Mouse (Mus musculus) hindbrain, embryonic 12.5 days (tissue): ENCODE data around the gene Eif4e2. TPM values are rescaled to one million over a fixed set of nuclear protein-coding genes. Genes with fewer than 3 reads are reported as not detected.

Experiments
- ATAC-seq: fragments of 200-750 bp; cut with Nextera tagmentation; 2 replicates; pipeline ENCODE4 v1.8.0; 2017; ENCODE audit warnings: moderate TSS enrichment; ENCODE audit not compliant: low FRiP score
- H3K27ac ChIP-seq: fragments of 300-500 bp; sonication (generic); 2 replicates; pipeline ENCODE4 v1.5.1; 2016; ENCODE audit warnings: mild to moderate bottlenecking
- H3K27me3 ChIP-seq: fragments of 300-500 bp; sonication (generic); 2 replicates; pipeline ENCODE4 v1.6.1; 2016; ENCODE audit warnings: mild to moderate bottlenecking
- H3K36me3 ChIP-seq: fragments of 300-500 bp; sonication (generic); 2 replicates; pipeline ENCODE4 v1.6.1; 2016; ENCODE audit warnings: mild to moderate bottlenecking
- H3K4me1 ChIP-seq: fragments of 300-500 bp; sonication (generic); 2 replicates; pipeline ENCODE4 v1.6.1; 2016
- H3K4me2 ChIP-seq: fragments of 300-500 bp; sonication (generic); replicated peaks from 2 replicates; pipeline ENCODE4 v1.6.1; 2016; ENCODE audit warnings: mild to moderate bottlenecking
- H3K4me3 ChIP-seq: fragments of 300-500 bp; sonication (generic); 2 replicates; pipeline ENCODE4 v1.5.1; 2016; ENCODE audit warnings: mild to moderate bottlenecking
- H3K9ac ChIP-seq: fragments of 300-500 bp; sonication (generic); 2 replicates; pipeline ENCODE4 v1.6.1; 2016; ENCODE audit warnings: mild to moderate bottlenecking, moderate library complexity
- H3K9me3 ChIP-seq: fragments of 300-500 bp; sonication (generic); replicated peaks from 2 replicates; pipeline ENCODE4 v1.6.1; 2016; ENCODE audit warnings: mild to moderate bottlenecking
- WGBS: fragments of 180-500 bp; shearing (Covaris S2); methylation state at CpG from one replicate; pipeline ENCODE4 v1.1.7; 2016; 5-methylcytosine and 5-hydroxymethylcytosine counted together
- polyA plus RNA-seq: library from polyadenylated mRNA; unstranded; fragments of >200 nt; fragmentation: Nextera tagmentation; extraction: Ambion mirVana; gene quantifications from 2 replicates; pipeline ENCODE4 v1.2.1, GENCODE M21; 2016

Eif4e2 gene
- polyA plus RNA-seq, 1 experiment from 2014 or later: 150 TPM

DNA sequence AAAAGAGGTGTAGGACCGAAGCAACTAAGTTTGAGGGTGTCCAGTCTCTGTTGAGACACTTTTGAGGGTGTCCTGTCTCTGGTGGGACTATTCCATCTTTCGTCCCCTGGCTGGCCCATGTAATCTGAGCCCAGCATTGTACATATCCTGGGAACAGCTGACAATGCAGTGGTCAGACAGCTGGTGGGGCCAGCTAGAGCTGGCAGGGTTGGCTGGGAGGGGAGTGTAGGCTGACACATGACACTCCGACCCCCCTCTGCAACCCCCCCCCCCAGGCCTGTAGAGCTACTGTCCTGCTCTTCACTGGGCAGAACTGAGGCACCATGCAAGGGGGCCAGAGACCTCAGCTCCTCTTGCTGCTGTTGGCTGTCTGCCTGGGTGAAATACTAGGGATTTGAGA lies 8.2 kb upstream of the Eif4e2 start:
- WGBS: 37% methylated on average over 3 of the region's 3 CpGs
- peak overlapping the region; percentile 8; the same call in 1 of the 2 replicates for H3K9ac ChIP-seq
- no peaks in the 10 kb centered on the region for H3K9me3 ChIP-seq
- H3K4me3 ChIP-seq: no peak overlapping the region
- H3K27me3 ChIP-seq: peaks cover 27% of the 10 kb centered on the region
- no peaks in the 10 kb centered on the region for H3K36me3 ChIP-seq
- peaks cover 5% of the 10 kb centered on the region; the same call in 1 of the 2 replicates for H3K4me1 ChIP-seq
- ATAC-seq: no peak
- no peak overlapping the region for H3K4me2 ChIP-seq
- H3K27ac ChIP-seq: no peak overlapping the region

DNA sequence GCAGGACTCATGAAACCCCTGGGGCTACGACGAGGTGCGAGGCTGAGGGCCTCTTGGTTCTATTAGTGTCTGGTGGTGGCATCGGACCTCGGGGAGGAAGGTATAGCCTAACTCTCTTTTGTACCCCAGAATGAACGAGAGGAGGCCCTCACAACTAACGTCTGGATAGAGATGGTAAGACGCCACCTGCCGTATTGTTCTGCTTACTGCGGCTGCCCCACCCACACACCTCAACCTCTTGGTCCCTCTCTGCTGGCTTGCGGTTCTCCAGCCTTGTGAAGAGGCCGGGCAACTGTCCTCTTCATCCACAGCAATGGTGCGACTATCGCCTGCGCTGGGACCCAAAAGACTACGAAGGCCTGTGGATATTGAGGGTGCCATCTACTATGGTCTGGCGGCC lies 7.4 kb upstream of the Eif4e2 start:
- Histone ChIP-seq H3K4me2 (no peak overlapping the region), H3K9me3 (no peaks in the 10 kb centered on the region), H3K4me1 (peaks cover 5% of the 10 kb centered on the region; the same call in 1 of the 2 replicates), H3K9ac (no peak overlapping the region), H3K27ac (no peak overlapping the region), H3K4me3 (no peak overlapping the region), H3K27me3 (peaks cover 27% of the 10 kb centered on the region), H3K36me3 (no peaks in the 10 kb centered on the region)
- WGBS: 24% methylated on average over 17 of the region's 17 CpGs
- ATAC-seq: no peak

DNA sequence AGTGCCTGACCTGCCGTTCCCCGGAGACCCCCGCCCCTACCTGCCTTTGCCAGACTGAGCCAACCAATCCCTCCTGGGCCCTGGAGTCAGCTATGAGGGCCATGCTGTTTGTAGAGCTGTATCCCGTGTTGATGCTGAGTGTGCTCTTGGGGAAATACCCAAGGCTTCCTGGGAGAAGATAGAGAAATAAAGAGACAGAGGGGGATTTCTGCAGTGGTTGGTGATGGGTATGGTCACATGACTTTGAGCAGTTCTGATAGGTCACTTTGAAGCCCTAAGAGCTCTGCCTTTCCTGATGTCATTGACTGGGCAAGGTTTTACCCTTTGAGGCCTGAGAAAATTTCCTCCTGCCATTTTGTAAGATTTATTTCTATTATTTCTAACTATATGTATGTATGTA lies 2.3 kb upstream of the Eif4e2 start:
- H3K27me3 ChIP-seq: peaks cover 15% of the 10 kb centered on the region
- H3K27ac ChIP-seq: no peak overlapping the region
- no peaks in the 10 kb centered on the region for H3K36me3 ChIP-seq
- no peaks in the 10 kb centered on the region for H3K9me3 ChIP-seq
- peaks cover 23% of the 10 kb centered on the region for H3K4me1 ChIP-seq
- H3K4me3 ChIP-seq: no peak overlapping the region
- ATAC-seq: no peak
- WGBS: 90% methylated on average over 4 of the region's 4 CpGs
- no peak overlapping the region for H3K9ac ChIP-seq
- H3K4me2 ChIP-seq: no peak overlapping the region

DNA sequence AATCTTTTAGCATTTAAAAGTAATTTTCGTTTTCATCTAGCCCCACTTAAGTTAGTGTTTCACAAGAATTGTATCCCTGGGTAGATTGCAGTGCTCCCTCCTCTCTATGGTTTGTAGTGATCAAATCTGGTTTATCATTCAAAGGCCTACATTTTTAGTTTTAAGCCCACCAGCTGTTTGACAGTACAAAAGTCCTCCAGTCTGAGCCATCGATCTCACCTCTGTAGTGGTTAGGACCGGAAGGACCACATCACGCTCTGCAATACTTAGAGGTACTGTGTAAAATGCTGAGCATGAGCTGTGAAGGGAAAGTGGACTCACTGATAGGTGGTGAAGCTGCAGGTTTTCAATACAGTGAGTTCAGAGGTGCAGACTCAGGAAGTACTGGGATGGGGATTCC lies 1.0 kb downstream of the Eif4e2 start:
- Histone ChIP-seq H3K9ac (peak overlapping the region; percentile 96), H3K36me3 (peaks cover 5% of the 10 kb centered on the region; the same call in 1 of the 2 replicates), H3K27ac (peak overlapping the region; percentile 99), H3K4me3 (peak overlapping the region; percentile 93), H3K9me3 (no peaks in the 10 kb centered on the region), H3K4me2 (peak overlapping the region; percentile 71), H3K4me1 (peaks cover 31% of the 10 kb centered on the region), H3K27me3 (no peaks in the 10 kb centered on the region)
- WGBS: 44% methylated on average over 4 of the region's 4 CpGs
- no peak for ATAC-seq

DNA sequence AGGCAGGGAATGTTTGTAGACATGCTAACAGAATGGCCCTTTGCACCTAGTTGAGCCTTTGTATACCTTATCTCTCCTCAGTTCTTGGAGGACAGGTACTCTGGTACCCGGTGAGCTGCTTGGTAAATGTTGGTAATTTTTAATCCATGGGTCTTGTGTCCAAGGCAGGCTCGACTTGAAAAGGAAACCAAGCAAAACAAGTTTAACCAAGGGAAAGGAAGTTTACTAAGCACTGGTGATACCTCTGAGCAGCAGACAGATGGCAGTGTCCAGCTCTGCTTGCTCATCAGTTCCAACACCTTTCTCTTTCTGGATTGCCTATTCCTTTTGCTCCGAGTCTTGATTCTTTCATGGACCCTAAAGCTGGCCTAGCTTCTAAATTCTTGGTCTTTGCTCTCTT lies 4.2 kb downstream of the Eif4e2 start:
- WGBS: 63% methylated on average over 3 of the region's 3 CpGs
- no peak for ATAC-seq
- peaks cover 29% of the 10 kb centered on the region for H3K4me1 ChIP-seq
- H3K27ac ChIP-seq: no peak overlapping the region
- H3K27me3 ChIP-seq: no peaks in the 10 kb centered on the region
- no peak overlapping the region for H3K4me2 ChIP-seq
- H3K36me3 ChIP-seq: peaks cover 35% of the 10 kb centered on the region
- H3K9me3 ChIP-seq: no peaks in the 10 kb centered on the region
- H3K9ac ChIP-seq: no peak overlapping the region
- H3K4me3 ChIP-seq: no peak overlapping the region

DNA sequence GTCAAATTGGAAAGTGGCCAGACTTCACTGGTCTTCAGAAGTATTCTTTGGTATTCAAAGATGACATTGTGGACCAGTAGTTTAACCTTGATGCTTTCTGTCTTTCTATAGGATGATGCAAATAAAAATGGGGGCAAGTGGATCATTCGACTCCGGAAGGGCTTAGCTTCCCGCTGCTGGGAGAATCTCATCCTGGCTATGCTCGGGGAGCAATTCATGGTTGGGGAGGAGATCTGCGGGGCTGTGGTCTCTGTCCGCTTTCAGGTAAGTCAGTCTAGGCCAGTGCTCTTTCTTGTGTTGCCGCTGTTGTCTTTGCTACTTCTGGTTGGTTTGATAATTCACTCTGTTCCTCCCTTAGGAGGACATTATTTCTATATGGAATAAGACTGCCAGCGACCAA lies 12.0 kb downstream of the Eif4e2 start:
- Histone ChIP-seq H3K9ac (no peak overlapping the region), H3K9me3 (no peaks in the 10 kb centered on the region), H3K27ac (no peak overlapping the region), H3K4me1 (no peaks in the 10 kb centered on the region), H3K4me3 (no peak overlapping the region), H3K27me3 (no peaks in the 10 kb centered on the region), H3K4me2 (no peak overlapping the region), H3K36me3 (peaks cover 97% of the 10 kb centered on the region)
- no peak for ATAC-seq
- WGBS: 98% methylated on average over 8 of the region's 8 CpGs

DNA sequence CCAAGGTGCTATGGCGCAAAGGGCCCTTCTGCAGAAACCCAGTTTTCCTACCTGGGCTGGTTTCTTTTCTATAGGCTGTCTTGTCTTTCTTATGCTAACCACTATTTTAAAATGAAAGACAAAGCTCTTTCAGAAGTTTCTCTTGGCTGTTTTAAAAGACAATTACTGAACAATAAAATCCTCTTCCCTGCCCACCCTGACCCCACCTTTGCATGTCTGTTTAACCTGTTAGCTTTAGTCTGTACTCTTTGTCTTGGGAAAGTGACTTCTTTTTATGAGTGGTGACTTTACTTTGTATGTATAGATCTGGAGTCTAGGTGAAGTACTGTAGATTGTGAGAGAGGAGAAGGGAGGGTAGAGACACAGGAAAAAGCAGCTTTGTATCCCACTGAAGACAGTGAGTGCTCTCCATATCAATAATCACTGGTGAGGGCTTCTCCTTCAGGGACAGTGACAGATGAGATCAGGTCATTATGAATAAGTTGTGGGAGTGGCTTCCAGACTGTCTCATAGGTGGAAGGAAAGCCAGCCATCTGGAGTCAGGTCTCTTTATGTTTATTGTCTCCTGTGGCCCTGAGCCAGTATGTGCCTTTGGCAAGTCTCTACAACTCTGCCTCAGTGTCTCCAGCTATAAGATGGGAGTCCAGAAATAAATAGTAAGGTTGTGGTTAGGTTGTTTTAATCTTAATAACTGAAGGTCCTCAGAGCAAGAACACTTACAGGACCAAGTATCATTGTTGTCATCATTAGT lies 12.9 kb downstream of the Eif4e2 start:
- no peak overlapping the region for H3K27ac ChIP-seq
- H3K36me3 ChIP-seq: peaks cover 96% of the 10 kb centered on the region
- H3K4me1 ChIP-seq: no peaks in the 10 kb centered on the region
- no peaks in the 10 kb centered on the region for H3K9me3 ChIP-seq
- no peak for ATAC-seq
- no peak overlapping the region for H3K4me3 ChIP-seq
- no peak overlapping the region for H3K4me2 ChIP-seq
- no peaks in the 10 kb centered on the region for H3K27me3 ChIP-seq
- 100% methylated on average over 1 of the region's 1 CpGs for WGBS
- no peak overlapping the region for H3K9ac ChIP-seq

DNA sequence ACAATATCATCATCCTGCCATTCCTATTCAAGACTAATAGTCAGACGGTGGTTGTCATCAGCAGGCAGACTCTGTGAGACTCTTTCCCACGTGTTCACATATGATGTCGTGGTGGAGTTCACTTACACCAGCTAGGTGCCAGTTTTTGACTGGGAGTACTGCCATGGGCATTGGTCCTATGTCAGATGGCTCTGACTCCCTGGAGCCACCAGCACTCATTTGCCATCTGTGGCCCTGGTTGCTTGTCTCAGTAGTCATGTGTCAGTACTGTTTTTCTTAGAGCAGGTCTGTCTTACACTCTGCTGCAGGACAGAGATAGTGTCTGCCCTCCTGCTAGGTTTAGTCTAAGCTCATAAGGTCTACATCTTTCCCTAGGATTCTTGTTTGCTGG lies 13.4 kb downstream of the Eif4e2 start:
- H3K36me3 ChIP-seq: peaks cover 96% of the 10 kb centered on the region
- H3K4me1 ChIP-seq: no peaks in the 10 kb centered on the region
- no peak overlapping the region for H3K27ac ChIP-seq
- 89% methylated on average over 3 of the region's 3 CpGs for WGBS
- no peak overlapping the region for H3K4me2 ChIP-seq
- no peak overlapping the region for H3K4me3 ChIP-seq
- ATAC-seq: no peak
- H3K9ac ChIP-seq: no peak overlapping the region
- no peaks in the 10 kb centered on the region for H3K9me3 ChIP-seq
- no peaks in the 10 kb centered on the region for H3K27me3 ChIP-seq

DNA sequence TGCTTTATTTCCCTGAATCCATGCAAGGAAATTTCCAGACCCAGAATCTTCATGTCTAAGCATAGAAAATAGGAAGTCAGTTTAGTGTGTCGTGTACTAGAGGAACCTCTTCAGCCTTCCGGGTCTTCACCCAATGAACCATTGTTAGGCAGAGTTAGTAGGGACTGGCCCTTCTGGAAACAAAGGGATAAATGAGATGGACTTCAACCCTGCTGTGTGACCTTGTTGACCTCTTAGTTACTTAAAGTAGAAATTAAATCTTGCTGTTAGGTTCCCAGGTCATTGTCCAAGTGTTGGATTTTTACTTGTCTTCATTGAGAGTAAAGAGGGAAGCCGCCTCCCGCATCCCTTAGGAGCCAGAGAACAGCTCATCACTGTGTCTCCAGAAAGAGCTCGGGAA lies 16.9 kb downstream of the Eif4e2 start:
- no peaks in the 10 kb centered on the region for H3K27me3 ChIP-seq
- no peak overlapping the region for H3K4me2 ChIP-seq
- H3K36me3 ChIP-seq: peaks cover 91% of the 10 kb centered on the region
- H3K4me1 ChIP-seq: no peaks in the 10 kb centered on the region
- 71% methylated on average over 5 of the region's 5 CpGs for WGBS
- no peak for ATAC-seq
- H3K4me3 ChIP-seq: no peak overlapping the region
- H3K27ac ChIP-seq: no peak overlapping the region
- no peaks in the 10 kb centered on the region for H3K9me3 ChIP-seq
- no peak overlapping the region for H3K9ac ChIP-seq

DNA sequence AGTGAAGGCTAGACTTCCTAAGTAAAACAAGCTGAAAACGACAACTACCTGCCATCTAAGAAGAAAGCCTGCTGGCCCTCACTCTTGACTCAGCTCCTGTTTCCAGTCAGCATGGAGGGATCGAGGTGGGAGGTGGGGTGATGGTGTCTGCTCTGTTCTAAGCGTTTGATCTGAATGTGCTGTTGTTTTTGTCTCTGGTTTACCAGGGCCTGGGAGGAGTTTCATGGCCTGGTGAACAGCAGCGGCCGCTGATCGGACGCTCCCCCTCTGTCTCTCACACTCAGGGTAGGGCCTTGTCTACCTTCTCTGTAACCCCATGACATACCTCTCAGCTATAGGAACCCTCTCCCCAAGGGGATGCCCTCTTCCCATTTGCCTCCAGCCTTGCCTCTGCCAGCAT lies 18.5 kb downstream of the Eif4e2 start:
- no peaks in the 10 kb centered on the region for H3K27me3 ChIP-seq
- H3K27ac ChIP-seq: no peak overlapping the region
- no peaks in the 10 kb centered on the region for H3K9me3 ChIP-seq
- ATAC-seq: no peak
- H3K9ac ChIP-seq: no peak overlapping the region
- no peak overlapping the region for H3K4me2 ChIP-seq
- H3K36me3 ChIP-seq: peaks cover 85% of the 10 kb centered on the region
- H3K4me1 ChIP-seq: no peaks in the 10 kb centered on the region
- H3K4me3 ChIP-seq: no peak overlapping the region
- WGBS: 80% methylated on average over 7 of the region's 7 CpGs

DNA sequence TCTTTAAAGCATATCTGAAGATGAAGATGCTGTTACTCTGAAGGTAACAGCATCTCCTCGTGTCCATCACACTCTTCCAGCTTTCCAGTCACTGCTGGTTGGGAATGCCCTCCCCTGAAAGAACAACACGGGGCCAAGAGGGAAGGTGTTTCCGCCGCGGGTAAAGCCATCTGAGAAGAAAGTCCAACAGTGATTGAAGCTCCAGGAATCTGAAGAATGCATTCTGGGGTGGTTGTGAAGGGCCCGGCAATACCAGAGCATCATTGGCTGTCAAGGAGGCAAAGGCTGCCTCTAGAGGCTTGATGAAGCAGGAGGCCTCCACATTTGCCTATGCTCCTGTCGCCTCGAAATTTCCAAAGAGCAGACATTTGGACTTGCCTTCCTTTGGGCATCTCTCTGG lies 25.3 kb downstream of the Eif4e2 start:
- Histone ChIP-seq H3K27me3 (no peaks in the 10 kb centered on the region), H3K9ac (no peak overlapping the region), H3K27ac (no peak overlapping the region), H3K9me3 (no peaks in the 10 kb centered on the region), H3K36me3 (peaks cover 47% of the 10 kb centered on the region), H3K4me2 (no peak overlapping the region), H3K4me3 (no peak overlapping the region), H3K4me1 (no peaks in the 10 kb centered on the region)
- WGBS: 70% methylated on average over 8 of the region's 8 CpGs
- no peak for ATAC-seq

DNA sequence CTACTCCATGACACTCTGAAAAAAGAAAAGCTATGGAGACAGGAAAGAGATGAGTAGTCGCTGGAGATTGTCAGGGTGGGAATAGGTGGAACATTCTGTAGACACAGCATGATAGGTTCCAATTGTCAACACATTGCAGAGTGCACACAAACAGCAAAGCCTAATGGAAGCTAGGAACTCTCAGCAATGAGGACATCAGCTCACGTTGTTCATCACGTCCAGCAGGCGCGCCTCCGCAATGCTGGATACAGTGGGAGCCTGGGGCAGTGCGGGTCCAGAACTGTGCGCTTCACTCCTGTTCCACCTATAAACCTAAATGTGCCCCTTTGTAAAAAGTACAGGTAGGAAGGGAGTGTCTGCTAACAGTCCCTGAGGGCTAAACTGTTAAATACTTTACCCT lies 29.3 kb downstream of the Eif4e2 start:
- Histone ChIP-seq H3K36me3 (peaks cover 19% of the 10 kb centered on the region), H3K4me3 (no peak overlapping the region), H3K4me2 (no peak overlapping the region), H3K9ac (no peak overlapping the region), H3K9me3 (no peaks in the 10 kb centered on the region), H3K4me1 (no peaks in the 10 kb centered on the region), H3K27me3 (no peaks in the 10 kb centered on the region), H3K27ac (no peak overlapping the region)
- ATAC-seq: no peak
- 92% methylated on average over 8 of the region's 8 CpGs for WGBS

DNA sequence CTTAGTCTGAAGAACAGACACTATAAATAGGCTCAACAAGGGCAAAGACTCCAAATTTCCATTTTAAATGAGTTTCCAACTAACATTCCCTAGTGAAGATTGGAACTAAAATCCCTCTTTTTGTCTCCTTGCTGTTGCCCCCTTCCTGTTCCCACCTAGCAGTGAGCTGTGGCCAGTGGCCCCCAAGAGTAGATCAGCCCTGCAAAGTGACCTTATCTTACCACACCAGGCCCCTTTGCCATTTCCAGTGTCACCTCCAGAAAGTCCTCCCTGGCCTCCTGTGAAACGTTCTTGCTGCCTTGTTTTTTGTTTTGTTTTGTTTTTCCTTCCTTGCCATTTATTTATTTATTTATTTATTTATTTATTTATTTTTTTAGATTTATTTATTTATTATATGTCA lies 31.7 kb downstream of the Eif4e2 start:
- ATAC-seq: no peak
- WGBS: 64% methylated on average over 1 of the region's 1 CpGs

More for the DNA sequence above, 31.7 kb downstream of the Eif4e2 start:
- H3K27me3 ChIP-seq: no peaks in the 10 kb centered on the region
- no peak overlapping the region for H3K27ac ChIP-seq
- no peak overlapping the region for H3K4me2 ChIP-seq
- H3K36me3 ChIP-seq: no peaks in the 10 kb centered on the region
- no peak overlapping the region for H3K4me3 ChIP-seq
- H3K4me1 ChIP-seq: no peaks in the 10 kb centered on the region
- no peaks in the 10 kb centered on the region for H3K9me3 ChIP-seq
- no peak overlapping the region for H3K9ac ChIP-seq
